1 mouse cellular context compared by ENCODE assay signal in the genomic region with DNA sequence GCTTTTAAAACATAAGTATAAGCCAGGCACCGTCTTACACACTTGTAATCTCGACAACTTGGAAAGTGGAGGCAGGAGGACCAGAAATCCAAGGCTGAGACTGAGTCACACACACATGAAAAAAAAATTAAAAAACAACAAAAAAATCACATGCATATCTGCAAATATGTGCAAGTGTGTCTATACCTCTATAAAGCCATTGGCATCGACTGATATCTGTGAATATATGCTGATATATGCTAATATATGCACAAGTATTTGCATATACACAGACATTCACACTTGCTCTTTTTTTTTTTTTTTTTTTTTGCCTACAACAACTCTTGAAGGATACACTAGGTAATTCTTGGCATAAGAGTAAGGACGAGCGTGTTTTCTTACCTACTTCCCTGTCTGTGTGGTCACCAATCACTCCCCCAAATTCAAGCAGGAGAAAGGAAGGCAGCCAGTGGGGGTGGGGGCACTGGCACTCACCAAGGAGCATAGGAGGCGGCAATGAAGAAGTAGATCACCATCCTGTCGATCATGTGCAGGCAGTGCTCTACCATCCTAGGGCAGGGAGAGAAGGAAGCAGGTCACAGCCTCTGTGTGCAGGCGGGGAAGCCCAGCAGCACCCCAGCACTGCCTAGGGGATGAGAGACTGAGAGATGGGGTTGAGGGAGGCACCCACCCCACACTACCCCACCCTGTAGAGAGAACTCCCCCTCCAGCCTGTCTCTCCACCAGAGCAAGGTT.
TF ChIP-seq lines count a peak whose summit lies in the region.

No protein-coding gene starts in this region.

TF ChIP-seq in MEL, 35 proteins besides CTCF, POLR2A, EP300 and RAD21:
- TF ChIP-seq ZNF384 (IDR thresholded peaks at IDR 0.05; ENCODE audit: low read depth, low read length) (0 out of 2 replicates have a peak, but pooled peaks have one; percentile 20), POLR2AphosphoS2 (IDR thresholded peaks at IDR 0.05; ENCODE audit: low read length) (no peak)
